Mouse (Mus musculus): ENCODE results near the gene Cdkn2d.
"Not testable (repeated sequence)": the region's sequence is repeated elsewhere in the genome, so short reads cannot be mapped to it uniquely, and the experiment has no call there.

The Cdkn2d gene

GRCm38 (mm10) chr9:21319503-21319902 lies 28.3 kb upstream of the Cdkn2d start:
- CTCF ChIA-PET: no interaction called here

GRCm38 (mm10) chr9:21318792-21319191 lies 27.6 kb upstream of the Cdkn2d start:
- CTCF ChIA-PET: no interaction called here

- CTCF ChIA-PET: interaction anchor here (0.7 kb wide), 1 partner anchor 8 kb away, joined by 3 read pairs; no protein-coding TSS in a partner anchor
Observed at GRCm38 (mm10) chr9:21316696-21317095, 25.5 kb upstream of the Cdkn2d start.

GRCm38 (mm10) chr9:21315421-21315820 lies 24.2 kb upstream of the Cdkn2d start:
- CTCF ChIA-PET: interaction anchor here (0.6 to 1.9 kb wide), 5 partner anchors 10 to 85 kb away, joined by 3 to 16 read pairs (median 4); no protein-coding TSS in a partner anchor

GRCm38 (mm10) chr9:21314367-21315140 lies 23.3 kb upstream of the Cdkn2d start:
- CTCF ChIA-PET: interaction anchor here (0.6 to 2.4 kb wide), 7 partner anchors 9 to 188 kb away, joined by 3 to 10 read pairs (median 5); no protein-coding TSS in a partner anchor

- CTCF ChIA-PET: interaction anchor here (0.6 to 2.4 kb wide), 7 partner anchors 10 to 109 kb away, joined by 3 to 22 read pairs (median 5); partner anchors contain the start of gene Keap1
Observed at GRCm38 (mm10) chr9:21313394-21313793, 22.2 kb upstream of the Cdkn2d start.

GRCm38 (mm10) chr9:21312134-21312533 lies 20.9 kb upstream of the Cdkn2d start, which contains the start of gene Ap1m2:
Gene Ap1m2, minus strand, starts transcription at chr9:21312337.
- CTCF ChIA-PET: no interaction called here

- CTCF ChIA-PET: interaction anchor here (0.6 to 1.0 kb wide), 4 partner anchors 21 to 428 kb away, joined by 3 to 7 read pairs (median 4); no protein-coding TSS in a partner anchor
Observed at GRCm38 (mm10) chr9:21311695-21312094, 20.5 kb upstream of the Cdkn2d start.

- CTCF ChIA-PET: interaction anchor here (1.5 kb wide), 1 partner anchor 49 kb away, joined by 4 read pairs; no protein-coding TSS in a partner anchor
Observed at GRCm38 (mm10) chr9:21309150-21309741, 18.0 kb upstream of the Cdkn2d start.

GRCm38 (mm10) chr9:21305065-21305464 lies 13.9 kb upstream of the Cdkn2d start:
- CTCF ChIA-PET: no interaction called here

GRCm38 (mm10) chr9:21299014-21299413 lies 7.8 kb upstream of the Cdkn2d start:
- CTCF ChIA-PET: interaction anchor here (0.6 kb wide), 1 partner anchor 228 kb away, joined by 3 read pairs; no protein-coding TSS in a partner anchor

GRCm38 (mm10) chr9:21292271-21292670 lies 1.1 kb upstream of the Cdkn2d start:
- CTCF ChIA-PET: interaction anchor here (0.6 kb wide), 1 partner anchor 21 kb away, joined by 4 read pairs; no protein-coding TSS in a partner anchor

- CTCF ChIA-PET: not testable (repeated sequence)
Observed at GRCm38 (mm10) chr9:21291868-21292267, 661 bp upstream of the Cdkn2d start.

GRCm38 (mm10) chr9:21290589-21290988 lies 618 bp downstream of the Cdkn2d start:
- CTCF ChIA-PET: interaction anchor here (0.6 to 0.9 kb wide), 4 partner anchors 11 to 139 kb away, joined by 3 to 8 read pairs (median 6); no protein-coding TSS in a partner anchor

- CTCF ChIA-PET: interaction anchor here (0.6 kb wide), 1 partner anchor 68 kb away, joined by 8 read pairs; no protein-coding TSS in a partner anchor
Observed at GRCm38 (mm10) chr9:21289337-21289671, 1.9 kb downstream of the Cdkn2d start.

GRCm38 (mm10) chr9:21288404-21289336 lies 2.5 kb downstream of the Cdkn2d start:
- CTCF ChIA-PET: interaction anchor here (0.6 kb wide), 2 partner anchors 24 to 68 kb away, joined by 3 to 8 read pairs; no protein-coding TSS in a partner anchor

- CTCF ChIA-PET: interaction anchor here (0.8 to 1.1 kb wide), 2 partner anchors 11 to 13 kb away, joined by 3 read pairs; no protein-coding TSS in a partner anchor
Observed at GRCm38 (mm10) chr9:21287571-21288402, 3.4 kb downstream of the Cdkn2d start, which contains the start of gene Kri1. Gene Kri1, minus strand, starts transcription at chr9:21287969.

- CTCF ChIA-PET: no interaction called here
Observed at GRCm38 (mm10) chr9:21286753-21287152, 4.5 kb downstream of the Cdkn2d start.

GRCm38 (mm10) chr9:21283994-21284393 lies 7.2 kb downstream of the Cdkn2d start:
- CTCF ChIA-PET: interaction anchor here (0.6 kb wide), 2 partner anchors 26 to 185 kb away, joined by 3 to 4 read pairs; no protein-coding TSS in a partner anchor

GRCm38 (mm10) chr9:21283591-21283990 lies 7.6 kb downstream of the Cdkn2d start:
- CTCF ChIA-PET: interaction anchor here (0.6 kb wide), 1 partner anchor 153 kb away, joined by 6 read pairs; no protein-coding TSS in a partner anchor

Measured in spleen, embryonic (tissue).